Mouse (Mus musculus) MEL (cell line): Measurements from ENCODE around the gene Clec1a.

Source experiments
- CTCF ChIP-seq, 3 experiments: IDR thresholded peaks in 2 of 3; conservative IDR thresholded peaks in 1 of 3; 2 replicates each; pipeline ENCODE4 v1.5.1; 2011 to 2012; ENCODE audit warnings: low read length in 3 of 3, low read depth in 2 of 3, mild to moderate bottlenecking in 2 of 3, improper control_type of control experiment in 1 of 3, inconsistent platforms in 1 of 3, mixed read lengths in 1 of 3, moderate library complexity in 1 of 3; ENCODE audit not compliant: control insufficient read depth in 1 of 3, insufficient read depth in 1 of 3, poor library complexity in 1 of 3, severe bottlenecking in 1 of 3
- ETS1 ChIP-seq: IDR thresholded peaks from 2 replicates; pipeline ENCODE4 v1.6.1; 2012; ENCODE audit warnings: low read depth, mild to moderate bottlenecking, inconsistent platforms, low read length, improper control_type of control experiment, moderate library complexity
- POLR2A ChIP-seq, 2 experiments: IDR thresholded peaks; 2 replicates each; pipeline ENCODE4 v1.6.1; 2011 to 2012; ENCODE audit warnings: low read length in 2 of 2, mild to moderate bottlenecking in 2 of 2, control low read depth in 1 of 2, improper control_type of control experiment in 1 of 2, low read depth in 1 of 2, moderate library complexity in 1 of 2; ENCODE audit not compliant: control insufficient read depth in 1 of 2, insufficient read depth in 1 of 2, poor library complexity in 1 of 2
- TBP ChIP-seq: IDR thresholded peaks from 2 replicates; pipeline ENCODE4 v1.8.0; 2011; ENCODE audit warnings: low read depth, low read length, improper control_type of control experiment
- USF2 ChIP-seq, 2 experiments: IDR thresholded peaks; 2 replicates each; pipeline ENCODE4 v1.6.1; 2011 to 2012; ENCODE audit warnings: improper control_type of control experiment in 2 of 2, low read length in 2 of 2, borderline replicate concordance in 1 of 2, inconsistent platforms in 1 of 2, low read depth in 1 of 2, mild to moderate bottlenecking in 1 of 2; ENCODE audit not compliant: insufficient read depth in 1 of 2

DNA sequence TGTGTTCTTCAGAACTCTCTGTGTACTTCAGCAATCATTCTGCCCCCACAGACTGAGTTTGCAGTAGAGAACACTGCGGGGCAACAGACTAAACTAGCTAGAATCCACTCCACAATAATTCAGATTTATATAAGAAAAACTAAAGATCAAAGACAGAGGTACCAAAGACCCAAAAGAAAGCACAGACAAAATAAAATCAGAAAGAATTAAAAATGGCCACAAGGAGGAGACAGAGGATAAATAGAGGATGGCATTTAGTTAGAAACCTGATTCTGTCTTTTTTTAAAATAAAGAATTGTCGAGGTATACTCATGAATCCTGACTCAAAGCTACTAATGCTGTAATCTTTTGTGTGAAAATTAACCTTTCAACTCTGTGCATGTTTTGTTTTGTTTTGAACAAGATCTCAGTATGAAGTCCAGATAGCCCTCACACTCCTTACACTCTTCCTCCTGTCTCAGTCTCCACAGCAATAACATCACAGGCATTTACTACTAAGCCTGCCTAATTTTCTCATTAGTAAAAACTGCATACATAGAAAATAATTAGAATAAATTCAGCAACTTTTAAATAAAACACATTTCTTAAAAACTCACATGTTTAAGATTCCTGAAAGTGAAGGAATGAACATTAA, 58.6 kb downstream of the Clec1a start:
- TF ChIP-seq CTCF (IDR thresholded peaks at IDR 0.05 in 2 of 3, conservative IDR thresholded peaks at IDR 0.05 in 1 of 3; ENCODE audit: control insufficient read depth in 1 of 3, insufficient read depth in 1 of 3, low read depth in 2 of 3, low read length in 3 of 3, poor library complexity in 1 of 3, severe bottlenecking in 1 of 3), result peak in 2 of 3 experiments; percentile 25 to 73; a peak in 4 of 6 replicates
- TF ChIP-seq ETS1, result no peak
- no peak for TF ChIP-seq TBP
- TF ChIP-seq USF2 (IDR thresholded peaks at IDR 0.05; ENCODE audit: borderline replicate concordance in 1 of 2, insufficient read depth in 1 of 2, low read depth in 1 of 2, low read length in 2 of 2), result no peak
- no peak for TF ChIP-seq POLR2A (IDR thresholded peaks at IDR 0.05; ENCODE audit: control insufficient read depth in 1 of 2, insufficient read depth in 1 of 2, low read depth in 1 of 2, low read length in 2 of 2, poor library complexity in 1 of 2)
